Comparison of ENCODE assay signal across 7 mouse cellular contexts in the genomic region with DNA sequence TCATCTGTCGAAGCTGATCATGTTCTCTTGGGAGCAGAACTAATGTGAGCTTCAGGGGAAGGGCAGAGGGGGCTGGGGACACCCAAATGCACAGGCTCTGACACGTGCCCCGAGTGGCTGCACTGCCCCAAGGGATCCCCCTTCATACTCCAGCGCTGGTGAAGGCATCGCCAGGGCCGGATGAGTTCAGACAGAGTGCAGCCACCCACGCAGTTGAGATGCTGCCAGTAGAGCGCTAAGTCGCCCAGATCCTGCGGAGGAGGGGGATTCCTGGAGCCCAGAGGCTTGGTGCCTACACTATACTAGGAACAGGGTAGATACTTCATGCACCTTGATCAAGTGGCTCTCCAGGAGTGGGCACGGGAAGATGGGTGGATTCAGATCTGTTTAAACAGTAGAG.
A peak's percentile ranks its signal among the peaks of the same experiment; 100 is the strongest.
DNase-seq lines count a peak whose midpoint lies in the region; ATAC-seq and TF ChIP-seq lines count a peak whose summit lies in the region.

No protein-coding gene starts in this region.

- ATAC-seq in embryonic facial prominence, embryonic 15.5 days (ENCODE audit: insufficient number of reproducible peaks, low FRiP score, low TSS enrichment, low read depth) = peak; percentile 59; the same call in 1 of the 2 replicates
- peak; percentile 70 for ATAC-seq in midbrain, postnatal 0 days (ENCODE audit: low FRiP score)

- intact Hi-C loops in heart, postnatal 10 days (cut with DNase I) = no loop called here

- no peak overlapping the region for H3K4me2 ChIP-seq in embryonic facial prominence, embryonic 15.5 days (replicated peaks)
- H3K4me2 ChIP-seq in midbrain, postnatal 0 days (ENCODE audit: low read depth, low read length, poor library complexity, severe bottlenecking) = no peak overlapping the region

- 35% methylated on average over 11 of the region's 11 CpGs for WGBS in embryonic facial prominence, embryonic 15.5 days
- 42% methylated on average over 11 of the region's 11 CpGs for WGBS in midbrain, postnatal 0 days

- H3K27ac ChIP-seq in embryonic facial prominence, embryonic 15.5 days (replicated peaks) = no peak overlapping the region
- no peak overlapping the region for H3K27ac ChIP-seq in midbrain, postnatal 0 days (ENCODE audit: low read depth, low read length)

- H3K4me3 ChIP-seq in embryonic facial prominence, embryonic 15.5 days (replicated peaks) = no peak overlapping the region
- no peak overlapping the region for H3K4me3 ChIP-seq in midbrain, postnatal 0 days (ENCODE audit: low read depth, low read length)

- H3K36me3 ChIP-seq in embryonic facial prominence, embryonic 15.5 days = no peaks in the 10 kb centered on the region
- H3K36me3 ChIP-seq in midbrain, postnatal 0 days (ENCODE audit: insufficient read depth, low read length) = no peaks in the 10 kb centered on the region

- TF ChIP-seq CTCF in midbrain, postnatal 0 days (IDR thresholded peaks at IDR 0.05) = no peak

- no peaks in the 10 kb centered on the region for H3K9me3 ChIP-seq in embryonic facial prominence, embryonic 15.5 days (replicated peaks)
- no peaks in the 10 kb centered on the region for H3K9me3 ChIP-seq in midbrain, postnatal 0 days (ENCODE audit: low read length)

- H3K27me3 ChIP-seq in embryonic facial prominence, embryonic 15.5 days = peaks cover 22% of the 10 kb centered on the region
- no peaks in the 10 kb centered on the region for H3K27me3 ChIP-seq in midbrain, postnatal 0 days (ENCODE audit: insufficient read depth, low read length)

- H3K9ac ChIP-seq in embryonic facial prominence, embryonic 15.5 days = no peak overlapping the region
- no peak overlapping the region for H3K9ac ChIP-seq in midbrain, postnatal 0 days (replicated peaks; ENCODE audit: low read length, poor library complexity, severe bottlenecking)

- peak; percentile 39 for DNase-seq in layer of hippocampus, adult 11-12 months (ENCODE audit: low spot score)
- no peak for DNase-seq in layer of hippocampus, adult 9-10 months (ENCODE audit: low spot score)
- peak; percentile 46 to 52 for DNase-seq in heart, postnatal 10 days
- peak; percentile 71 for DNase-seq in midbrain, postnatal 0 days (ENCODE audit: low spot score)
- no peak for DNase-seq in thymus, postnatal 14 days
- no peak for DNase-seq in embryo, embryonic 10 days (ENCODE audit: low spot score)

- H3K4me1 ChIP-seq in embryonic facial prominence, embryonic 15.5 days = peaks cover 8% of the 10 kb centered on the region
- peaks cover 8% of the 10 kb centered on the region; the same call in 1 of the 2 replicates for H3K4me1 ChIP-seq in midbrain, postnatal 0 days (ENCODE audit: insufficient read depth, low read length)

Comparison
In these comparisons a context has a peak if more than half of its experiments do, and no peak if none do; other contexts are left out.
1. DNase-seq: peak in layer of hippocampus, adult 11-12 months (single experiment), heart, postnatal 10 days (2 of 2) and midbrain, postnatal 0 days (single experiment); none in layer of hippocampus, adult 9-10 months (single experiment), thymus, postnatal 14 days (single experiment) and embryo, embryonic 10 days (single experiment).